Mouse (Mus musculus): ENCODE data around the gene Calml3. TPM values are rescaled to one million over a fixed set of nuclear protein-coding genes. Genes with fewer than 3 reads are reported as not detected.

The Calml3 gene
- polyA plus RNA-seq, 1 experiment, result not detected

DNA sequence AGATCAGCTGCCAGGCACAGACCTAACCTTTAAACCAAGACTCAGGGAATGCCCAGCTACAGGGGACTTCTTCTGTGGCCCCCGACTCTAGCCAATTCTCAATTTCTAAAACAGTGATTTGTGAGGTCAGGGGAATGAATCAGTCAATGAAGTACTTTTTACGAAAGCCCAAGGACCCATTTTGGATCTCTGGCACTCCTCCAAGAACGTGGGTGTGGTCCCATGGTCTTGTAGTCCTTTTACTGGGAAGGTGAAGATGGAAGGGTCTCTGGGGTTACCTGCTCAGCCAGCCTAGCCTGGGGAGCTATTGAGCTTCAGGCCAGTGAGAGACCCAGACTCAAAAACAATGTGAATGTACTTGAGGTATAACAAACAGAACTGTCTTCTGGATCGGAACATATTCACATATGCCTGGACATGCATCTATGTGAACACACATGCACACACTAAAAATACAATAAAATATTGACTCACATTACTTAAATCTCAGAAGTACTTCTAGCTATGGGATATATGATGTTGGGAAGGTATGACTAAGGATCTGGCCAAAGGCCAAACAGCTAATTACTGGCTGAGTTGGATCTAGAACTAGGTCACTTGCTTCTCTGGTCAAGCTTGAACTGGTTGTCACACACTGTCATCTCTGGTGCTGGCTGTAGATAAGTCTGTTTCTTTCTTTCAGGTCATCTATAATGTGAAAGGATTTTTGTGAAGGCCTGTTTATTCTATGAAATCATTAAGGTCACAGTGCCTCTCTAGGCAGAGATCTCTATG, 25.3 kb downstream of the Calml3 start:
- TF ChIP-seq POLR2A (IDR thresholded peaks at IDR 0.05; ENCODE audit: borderline replicate concordance, control insufficient read depth, low read depth, low read length) (no peak), CTCF (IDR thresholded peaks at IDR 0.05; ENCODE audit: control insufficient read depth, insufficient read depth, low read length) (no peak)
- Histone ChIP-seq H3K4me3 (replicated peaks; ENCODE audit: control insufficient read depth, low read depth, low read length) (no peak overlapping the region), H3K27ac (ENCODE audit: control insufficient read depth, insufficient read depth, low read depth, low read length, poor library complexity) (no peak overlapping the region), H3K4me1 (ENCODE audit: control insufficient read depth, insufficient read depth, low read length) (no peaks in the 10 kb centered on the region; the same call in 1 of the 2 replicates)
- 72% methylated on average over 4 of the region's 4 CpGs for WGBS

DNA sequence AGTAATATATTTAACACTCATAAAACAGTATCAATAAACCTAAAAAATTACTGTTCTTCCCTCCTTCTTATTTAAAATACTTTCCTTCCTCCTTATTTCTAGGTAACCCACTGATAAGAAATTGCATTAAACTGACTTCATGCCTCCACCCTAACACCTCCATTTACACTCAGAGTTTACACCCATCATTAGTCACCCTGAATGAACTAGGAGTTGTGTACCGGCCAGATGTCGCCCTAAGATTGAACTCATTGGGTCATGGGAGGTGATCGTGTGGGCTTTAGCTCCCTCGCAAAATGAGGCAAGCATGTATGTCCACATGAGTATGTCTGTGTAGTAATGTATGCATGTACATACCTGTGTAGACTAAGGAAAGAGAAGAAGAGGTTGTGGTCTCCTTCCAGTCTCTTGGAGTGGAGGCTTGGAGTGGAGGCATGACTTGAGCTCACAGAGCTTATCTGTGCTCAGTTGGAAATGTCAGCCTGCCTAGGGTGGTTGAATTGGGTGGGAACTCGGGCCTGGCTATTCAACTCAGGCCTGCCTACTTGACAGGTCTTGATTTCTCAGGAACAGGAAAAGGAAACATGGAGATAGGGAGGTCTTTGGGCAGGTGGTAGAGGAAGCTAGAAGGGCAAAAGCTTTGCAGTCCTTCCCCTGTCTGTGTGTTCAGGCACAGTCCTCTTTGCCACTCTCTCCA, 26.8 kb downstream of the Calml3 start:
- TF ChIP-seq POLR2A (IDR thresholded peaks at IDR 0.05; ENCODE audit: borderline replicate concordance, control insufficient read depth, low read depth, low read length) (no peak), CTCF (IDR thresholded peaks at IDR 0.05; ENCODE audit: control insufficient read depth, insufficient read depth, low read length) (no peak)
- 80% methylated on average over 5 of the region's 5 CpGs for WGBS
- Histone ChIP-seq H3K27ac (ENCODE audit: control insufficient read depth, insufficient read depth, low read depth, low read length, poor library complexity) (no peak overlapping the region), H3K4me1 (ENCODE audit: control insufficient read depth, insufficient read depth, low read length) (no peaks in the 10 kb centered on the region; the same call in 1 of the 2 replicates), H3K4me3 (replicated peaks; ENCODE audit: control insufficient read depth, low read depth, low read length) (no peak overlapping the region)

DNA sequence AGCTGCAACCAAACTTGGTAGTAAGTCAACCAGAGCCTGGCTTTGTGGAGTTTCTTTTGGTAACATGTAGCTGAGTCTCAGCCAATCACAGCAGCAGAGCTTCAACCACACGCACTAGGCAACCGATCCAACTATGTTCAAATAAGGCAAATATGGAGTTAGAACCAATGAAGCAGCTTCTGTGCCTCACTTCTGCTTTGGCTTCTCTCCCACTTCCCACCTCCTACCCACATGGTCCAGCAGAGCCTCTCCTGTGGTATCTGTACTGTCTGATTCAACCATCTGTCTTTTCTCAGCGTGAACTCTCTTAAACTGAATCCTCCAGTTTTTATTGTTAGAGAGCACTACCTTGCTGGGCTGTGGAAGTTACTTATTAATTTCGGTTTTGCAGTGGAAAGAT, 27.7 kb downstream of the Calml3 start:
- TF ChIP-seq POLR2A (IDR thresholded peaks at IDR 0.05; ENCODE audit: borderline replicate concordance, control insufficient read depth, low read depth, low read length), result no peak
- H3K4me3 ChIP-seq (replicated peaks; ENCODE audit: control insufficient read depth, low read depth, low read length), result no peak overlapping the region
- 38% methylated on average over 4 of the region's 4 CpGs for WGBS
- H3K4me1 ChIP-seq (ENCODE audit: control insufficient read depth, insufficient read depth, low read length), result no peaks in the 10 kb centered on the region; the same call in 1 of the 2 replicates
- no peak overlapping the region for H3K27ac ChIP-seq (ENCODE audit: control insufficient read depth, insufficient read depth, low read depth, low read length, poor library complexity)

DNA sequence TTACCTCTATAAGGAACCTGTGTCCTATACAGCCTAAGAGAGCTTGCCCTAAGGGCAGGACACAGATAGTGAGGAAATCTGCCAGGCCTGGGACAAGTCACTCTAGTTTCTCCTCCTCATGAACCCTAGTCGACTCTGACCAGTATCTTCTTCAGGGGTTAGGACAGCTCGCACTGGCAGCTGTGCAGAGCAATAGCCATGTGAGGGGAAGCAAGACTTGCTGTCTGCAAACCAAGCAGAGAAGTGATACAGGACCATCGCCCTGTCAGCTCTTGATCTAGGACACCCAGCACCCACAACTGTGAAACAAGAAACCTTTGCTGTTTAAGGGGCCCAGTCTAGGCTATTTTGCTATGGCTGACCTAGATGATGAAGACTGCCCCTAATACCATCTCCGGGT, 29.1 kb downstream of the Calml3 start:
- H3K4me3 ChIP-seq (replicated peaks; ENCODE audit: control insufficient read depth, low read depth, low read length), result no peak overlapping the region
- TF ChIP-seq CTCF (IDR thresholded peaks at IDR 0.05; ENCODE audit: control insufficient read depth, insufficient read depth, low read length) (no peak), POLR2A (IDR thresholded peaks at IDR 0.05; ENCODE audit: borderline replicate concordance, control insufficient read depth, low read depth, low read length) (no peak)
- WGBS, result 65% methylated on average over 4 of the region's 4 CpGs
- peaks cover 4% of the 10 kb centered on the region for H3K4me1 ChIP-seq (ENCODE audit: control insufficient read depth, insufficient read depth, low read length)
- no peak overlapping the region for H3K27ac ChIP-seq (ENCODE audit: control insufficient read depth, insufficient read depth, low read depth, low read length, poor library complexity)

DNA sequence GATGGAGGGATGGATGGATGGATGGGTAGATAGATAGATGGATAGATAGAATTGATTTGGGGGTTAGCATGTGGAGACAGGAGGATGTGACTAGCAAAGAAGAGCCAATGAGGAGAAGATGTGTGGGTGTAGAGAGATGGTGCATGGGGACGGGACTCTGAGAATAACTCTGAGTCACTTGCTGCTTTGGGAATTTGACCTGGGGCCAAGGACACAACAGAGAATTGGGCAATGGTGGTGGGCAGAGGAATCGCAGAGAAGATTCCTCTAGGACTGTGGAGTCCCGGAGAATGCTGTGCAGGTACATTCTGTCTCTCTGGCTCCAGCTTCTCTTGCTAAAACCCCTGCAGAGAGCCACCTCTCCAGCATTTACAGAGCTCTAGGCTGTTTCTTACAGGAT, 29.8 kb downstream of the Calml3 start:
- H3K4me3 ChIP-seq (replicated peaks; ENCODE audit: control insufficient read depth, low read depth, low read length), result no peak overlapping the region
- WGBS, result 82% methylated on average over 3 of the region's 3 CpGs
- TF ChIP-seq CTCF (IDR thresholded peaks at IDR 0.05; ENCODE audit: control insufficient read depth, insufficient read depth, low read length), result no peak
- TF ChIP-seq POLR2A (IDR thresholded peaks at IDR 0.05; ENCODE audit: borderline replicate concordance, control insufficient read depth, low read depth, low read length), result no peak
- no peak overlapping the region for H3K27ac ChIP-seq (ENCODE audit: control insufficient read depth, insufficient read depth, low read depth, low read length, poor library complexity)
- H3K4me1 ChIP-seq (ENCODE audit: control insufficient read depth, insufficient read depth, low read length), result peaks cover 8% of the 10 kb centered on the region

DNA sequence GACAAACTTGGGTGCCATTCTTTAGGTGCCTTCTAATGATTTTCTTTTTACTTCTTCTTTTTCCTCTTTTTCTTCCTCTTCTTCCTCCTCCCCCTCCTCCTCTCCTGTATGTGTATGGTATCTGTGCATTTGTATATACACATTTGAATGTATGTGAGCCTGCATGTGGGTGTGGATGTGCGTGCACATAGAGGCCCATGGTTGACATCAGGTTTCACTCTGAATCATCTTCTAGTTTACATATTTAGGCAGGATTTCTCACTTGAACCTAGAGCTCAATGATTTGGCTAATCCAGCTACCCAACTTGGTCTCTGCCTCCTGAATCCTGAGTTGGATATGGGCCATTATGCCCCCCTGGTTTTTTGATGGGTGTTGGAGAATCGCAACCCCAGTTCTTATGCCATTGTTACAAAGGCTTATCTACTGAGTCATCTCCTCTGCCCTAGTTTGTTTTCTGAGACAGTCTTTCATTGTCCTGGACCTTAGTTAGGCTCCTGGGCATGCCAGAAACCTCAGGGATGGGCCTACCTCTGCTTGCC, 30.9 kb downstream of the Calml3 start:
- TF ChIP-seq CTCF (IDR thresholded peaks at IDR 0.05; ENCODE audit: control insufficient read depth, insufficient read depth, low read length) (no peak), POLR2A (IDR thresholded peaks at IDR 0.05; ENCODE audit: borderline replicate concordance, control insufficient read depth, low read depth, low read length) (no peak)
- Histone ChIP-seq H3K27ac (ENCODE audit: control insufficient read depth, insufficient read depth, low read depth, low read length, poor library complexity) (no peak overlapping the region), H3K4me3 (replicated peaks; ENCODE audit: control insufficient read depth, low read depth, low read length) (no peak overlapping the region), H3K4me1 (ENCODE audit: control insufficient read depth, insufficient read depth, low read length) (peaks cover 9% of the 10 kb centered on the region)
- 92% methylated on average over 2 of the region's 2 CpGs for WGBS

DNA sequence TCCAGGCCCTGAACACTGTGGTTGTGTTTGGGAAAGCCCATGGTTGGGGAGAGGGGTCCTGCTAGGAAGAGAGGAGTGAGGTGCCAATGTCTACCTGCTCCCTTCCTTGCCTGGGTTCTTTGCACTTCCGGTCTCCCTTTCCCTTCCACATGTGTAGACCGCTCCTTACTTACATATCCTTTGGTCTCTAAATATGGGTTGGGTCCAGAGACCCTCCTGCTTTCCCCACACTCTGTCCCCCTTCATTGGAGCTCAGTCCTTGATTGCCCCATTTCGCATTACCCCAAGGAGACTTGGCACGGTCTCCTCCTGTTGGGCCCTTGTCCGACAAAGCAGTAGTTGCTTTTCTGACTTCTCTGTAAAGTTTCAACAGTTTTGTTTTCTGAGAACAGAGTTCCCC, 32.9 kb downstream of the Calml3 start:
- Histone ChIP-seq H3K4me3 (replicated peaks; ENCODE audit: control insufficient read depth, low read depth, low read length) (no peak overlapping the region), H3K27ac (ENCODE audit: control insufficient read depth, insufficient read depth, low read depth, low read length, poor library complexity) (peak overlapping the region; percentile 39), H3K4me1 (ENCODE audit: control insufficient read depth, insufficient read depth, low read length) (peaks cover 9% of the 10 kb centered on the region)
- 67% methylated on average over 5 of the region's 5 CpGs for WGBS
- no peak for TF ChIP-seq CTCF (IDR thresholded peaks at IDR 0.05; ENCODE audit: control insufficient read depth, insufficient read depth, low read length)
- TF ChIP-seq POLR2A (IDR thresholded peaks at IDR 0.05; ENCODE audit: borderline replicate concordance, control insufficient read depth, low read depth, low read length), result no peak
